Mouse (Mus musculus) ZHBTc4 (cell line): ENCODE measurements around the gene Fgfr4.
"Not testable (repeated sequence)": the region's sequence is repeated elsewhere in the genome, so short reads cannot be mapped to it uniquely, and the experiment has no call there.

Experiments
- DNase-seq: peaks from one replicate; pipeline ENCODE4 v3.0.0-alpha.2; 2011; ENCODE audit warnings: low read depth, low spot score

The Fgfr4 gene

GRCm38 (mm10) chr13:55172336-55172770, 19.9 kb downstream of the Fgfr4 start:
- no peak for DNase-seq

- DNase-seq, result no peak
These were observed 21.9 kb downstream of the Fgfr4 start for GRCm38 (mm10) chr13:55174347-55174746.

GRCm38 (mm10) chr13:55176265-55176664, 23.8 kb downstream of the Fgfr4 start:
- no peak for DNase-seq

GRCm38 (mm10) chr13:55177903-55178496, 25.6 kb downstream of the Fgfr4 start:
- peak; percentile 72 for DNase-seq

GRCm38 (mm10) chr13:55178556-55178955, 26.1 kb downstream of the Fgfr4 start:
- peak; percentile 89 for DNase-seq

- DNase-seq, result no peak
These were observed 27.2 kb downstream of the Fgfr4 start for GRCm38 (mm10) chr13:55179591-55179990.

- DNase-seq, result no peak
These were observed 29.3 kb downstream of the Fgfr4 start for GRCm38 (mm10) chr13:55181786-55182172.

GRCm38 (mm10) chr13:55182173-55182894, 29.9 kb downstream of the Fgfr4 start:
- DNase-seq, result peak; percentile 92

- no peak for DNase-seq
These were observed 30.9 kb downstream of the Fgfr4 start for GRCm38 (mm10) chr13:55183382-55183781.

GRCm38 (mm10) chr13:55187062-55187461, 34.6 kb downstream of the Fgfr4 start:
- DNase-seq, result not testable (repeated sequence)

- no peak for DNase-seq
These were observed 37.2 kb downstream of the Fgfr4 start for GRCm38 (mm10) chr13:55189531-55190107.

- peak; percentile 100 for DNase-seq
These were observed 37.9 kb downstream of the Fgfr4 start for GRCm38 (mm10) chr13:55190121-55190868.

GRCm38 (mm10) chr13:55191535-55191934, 39.1 kb downstream of the Fgfr4 start:
- peak; percentile 54 for DNase-seq

GRCm38 (mm10) chr13:55202758-55203157, 50.3 kb downstream of the Fgfr4 start:
- not testable (repeated sequence) for DNase-seq

- peak; percentile 79 for DNase-seq
These were observed 51.3 kb downstream of the Fgfr4 start for GRCm38 (mm10) chr13:55203740-55204139.

GRCm38 (mm10) chr13:55204667-55205389, 52.4 kb downstream of the Fgfr4 start:
- DNase-seq, result no peak

GRCm38 (mm10) chr13:55205448-55206205, 53.2 kb downstream of the Fgfr4 start:
- DNase-seq, result peak; percentile 73

- DNase-seq, result peak; percentile 59
These were observed 56.6 kb downstream of the Fgfr4 start for GRCm38 (mm10) chr13:55208837-55209648.

GRCm38 (mm10) chr13:55209649-55210192, 57.3 kb downstream of the Fgfr4 start, which contains the start of gene Nsd1:
Nsd1 (plus strand) TSS chr13:55209782.
- peak; percentile 92 for DNase-seq
